ENCODE assay signal across 8 mouse cellular contexts in genomic region chr2:179977344-179978025, GRCm38 (mm10). TPM values are rescaled to one million over a fixed set of nuclear protein-coding genes. Genes with fewer than 3 reads are reported as not detected.
DNase-seq lines count a peak whose midpoint lies in the region; ATAC-seq lines count a peak whose summit lies in the region.

No protein-coding gene starts in this region.

- 6% methylated on average over 10 of the region's 10 CpGs for WGBS in lung, embryonic 16.5 days
- WGBS in forebrain, embryonic 13.5 days: 11% methylated on average over 10 of the region's 10 CpGs
- WGBS in liver, embryonic 11.5 days: 16% methylated on average over 10 of the region's 10 CpGs

- no peak for DNase-seq in lung, postnatal 25 days (ENCODE audit: low spot score)
- DNase-seq in liver, embryonic 11.5 days (ENCODE audit: low spot score): no peak

- H3K9ac ChIP-seq in lung, embryonic 16.5 days (ENCODE audit: low read length): peak overlapping the region; percentile 97
- H3K9ac ChIP-seq in forebrain, embryonic 13.5 days: peak overlapping the region; percentile 86
- peak overlapping the region; percentile 95 for H3K9ac ChIP-seq in liver, embryonic 11.5 days (ENCODE audit: low read depth, low read length)

- peaks cover 3% of the 10 kb centered on the region for H3K36me3 ChIP-seq in erythroblast, embryonic 14.5 days (ENCODE audit: control insufficient read depth)
- H3K36me3 ChIP-seq in lung, embryonic 16.5 days (ENCODE audit: control insufficient read depth, insufficient read depth, low read length): no peaks in the 10 kb centered on the region
- H3K36me3 ChIP-seq in forebrain, embryonic 13.5 days (ENCODE audit: poor library complexity, severe bottlenecking): no peaks in the 10 kb centered on the region
- no peaks in the 10 kb centered on the region for H3K36me3 ChIP-seq in liver, embryonic 11.5 days (ENCODE audit: control insufficient read depth, insufficient read depth, low read length)

- peak overlapping the region; percentile 93 for H3K27ac ChIP-seq in lung, embryonic 16.5 days (ENCODE audit: low read length)
- H3K27ac ChIP-seq in forebrain, embryonic 13.5 days: no peak overlapping the region
- H3K27ac ChIP-seq in liver, embryonic 11.5 days (ENCODE audit: low read depth, low read length): peak overlapping the region; percentile 85

- peak overlapping the region; percentile 63 for H3K4me2 ChIP-seq in lung, embryonic 16.5 days (ENCODE audit: low read depth, low read length)
- H3K4me2 ChIP-seq in forebrain, embryonic 13.5 days: peak overlapping the region; percentile 100
- H3K4me2 ChIP-seq in liver, embryonic 11.5 days: peak overlapping the region; percentile 69

- peaks cover 44% of the 10 kb centered on the region for H3K4me1 ChIP-seq in erythroblast, embryonic 14.5 days (ENCODE audit: control insufficient read depth)
- peaks cover 31% of the 10 kb centered on the region for H3K4me1 ChIP-seq in lung, embryonic 16.5 days (replicated peaks; ENCODE audit: control insufficient read depth, insufficient read depth, low read length)
- peaks cover 38% of the 10 kb centered on the region for H3K4me1 ChIP-seq in forebrain, embryonic 13.5 days
- H3K4me1 ChIP-seq in liver, embryonic 11.5 days (replicated peaks; ENCODE audit: control insufficient read depth, insufficient read depth, low read length): peaks cover 28% of the 10 kb centered on the region

- peak overlapping the region; percentile 77 for H3K4me3 ChIP-seq in erythroblast, embryonic 14.5 days (replicated peaks)
- peak overlapping the region; percentile 86 for H3K4me3 ChIP-seq in lung, embryonic 16.5 days (ENCODE audit: low read length)
- H3K4me3 ChIP-seq in forebrain, embryonic 13.5 days: peak overlapping the region; percentile 66
- H3K4me3 ChIP-seq in liver, embryonic 11.5 days (ENCODE audit: low read depth, low read length): peak overlapping the region; percentile 91

- H3K27me3 ChIP-seq in erythroblast, embryonic 14.5 days (ENCODE audit: control insufficient read depth): peaks cover 14% of the 10 kb centered on the region
- H3K27me3 ChIP-seq in lung, embryonic 16.5 days (ENCODE audit: control insufficient read depth, insufficient read depth, low read depth, low read length): no peaks in the 10 kb centered on the region
- H3K27me3 ChIP-seq in forebrain, embryonic 13.5 days: no peaks in the 10 kb centered on the region
- H3K27me3 ChIP-seq in liver, embryonic 11.5 days (replicated peaks; ENCODE audit: control insufficient read depth, insufficient read depth, low read length): no peaks in the 10 kb centered on the region

- no peak for ATAC-seq in erythroblast, adult 5-6 weeks (replicated peaks; ENCODE audit: low FRiP score, poor library complexity, severe bottlenecking)
- ATAC-seq in lung, embryonic 16.5 days (ENCODE audit: low read depth): no peak
- ATAC-seq in forebrain, embryonic 13.5 days: no peak
- no peak for ATAC-seq in liver, embryonic 11.5 days (replicated peaks; ENCODE audit: low FRiP score)
- no peak for ATAC-seq in activated CD4-positive, CD25-positive, alpha-beta regulatory T cell, adult 4 months
- ATAC-seq in inflammation-experienced regulatory T-cells, adult 6 months: no peak

- H3K9me3 ChIP-seq in erythroblast, embryonic 14.5 days (ENCODE audit: control insufficient read depth, low read length): no peaks in the 10 kb centered on the region
- no peaks in the 10 kb centered on the region; the same call in 1 of the 2 replicates for H3K9me3 ChIP-seq in lung, embryonic 16.5 days (ENCODE audit: control insufficient read depth, low read length)
- no peaks in the 10 kb centered on the region for H3K9me3 ChIP-seq in forebrain, embryonic 13.5 days (replicated peaks)
- no peaks in the 10 kb centered on the region for H3K9me3 ChIP-seq in liver, embryonic 11.5 days (ENCODE audit: control insufficient read depth, low read length)

RNA-seq across cellular contexts. Expression of gene Taf4, which starts 1.0 kb away (rescaled TPM):
- 2.2 and 2.6 TPM in 2 replicates for polyA plus RNA-seq in erythroblast, embryonic 14.5 days (2012)
- total RNA-seq in erythroblast, adult 5-6 weeks (2015; ENCODE audit: low replicate concordance): 11.0 and 12.7 TPM in 2 replicates
- total RNA-seq in erythroblast, adult 5-6 weeks (2017; ENCODE audit: low replicate concordance): 39.6 and 47.5 TPM in 2 replicates
- polyA plus RNA-seq in lung, embryonic 16.5 days (2015; fragmentation: Nextera tagmentation; extraction: Ambion mirVana): 3.0 and 3.5 TPM in 2 replicates
- 5.2 and 6.0 TPM in 2 replicates for polyA plus RNA-seq in forebrain, embryonic 13.5 days (2015; fragmentation: Nextera tagmentation; extraction: Ambion mirVana)
- 4.2 and 4.9 TPM in 2 replicates for polyA plus RNA-seq in liver, embryonic 11.5 days (2014; fragmentation: Nextera tagmentation; extraction: Ambion mirVana)
- 1 to 10 TPM; 4.5 to 6.5 TPM for polyA plus RNA-seq in activated CD4-positive, CD25-positive, alpha-beta regulatory T cell, adult 4 months (2017; shearing (Covaris generic))
- polyA plus RNA-seq in inflammation-experienced regulatory T-cells, adult 6 months (2017; shearing (Covaris generic)): 1 to 10 TPM; 4.3 to 7.2 (median 5.0) TPM

RNA-seq across cellular contexts. Expression of gene Lsm14b, which starts 47.3 kb away (rescaled TPM):
- 2.3 and 2.5 TPM in 2 replicates for polyA plus RNA-seq in erythroblast, embryonic 14.5 days (2012)
- 1.7 and 7.3 TPM in 2 replicates for total RNA-seq in erythroblast, adult 5-6 weeks (2015; ENCODE audit: low replicate concordance)
- total RNA-seq in erythroblast, adult 5-6 weeks (2017; ENCODE audit: low replicate concordance): 1.3 and 10.0 TPM in 2 replicates
- polyA plus RNA-seq in lung, embryonic 16.5 days (2015; fragmentation: Nextera tagmentation; extraction: Ambion mirVana): 4.6 and 5.0 TPM in 2 replicates
- 20.4 and 20.6 TPM in 2 replicates for polyA plus RNA-seq in forebrain, embryonic 13.5 days (2015; fragmentation: Nextera tagmentation; extraction: Ambion mirVana)
- polyA plus RNA-seq in liver, embryonic 11.5 days (2014; fragmentation: Nextera tagmentation; extraction: Ambion mirVana): 2.7 and 3.0 TPM in 2 replicates
- polyA plus RNA-seq in activated CD4-positive, CD25-positive, alpha-beta regulatory T cell, adult 4 months (2017; shearing (Covaris generic)): 1 to 10 TPM; 3.3 to 4.1 TPM
- 1 to 10 TPM; 2.4 to 3.9 (median 2.5) TPM for polyA plus RNA-seq in inflammation-experienced regulatory T-cells, adult 6 months (2017; shearing (Covaris generic))
